Mouse (Mus musculus) left cerebral cortex, postnatal 36 days (tissue): Measurements from ENCODE around the gene Gm13941. TPM values are rescaled to one million over a fixed set of nuclear protein-coding genes. Genes with fewer than 3 reads are reported as not detected.

Experiments used
- DNase-seq, 2 experiments: peaks; one replicate each; pipeline ENCODE4 v3.0.0; 2021 to 2022; ENCODE audit warnings: low spot score in 2 of 2, mixed read lengths in 1 of 2
- intact Hi-C: fragments of 180-260 bp; cut with DNase I; formaldehyde crosslinking; loops from one replicate; pipeline ENCODE4 v1.15.1; 2025
- total RNA-seq, 2 experiments: library from RNA; stranded (reverse); gene quantifications; 2 replicates each; pipeline ENCODE4 v1.2.3; 2021

Gm13941 gene
- total RNA-seq, result not detected

- intact Hi-C loops, result no loop called here
- no peak for DNase-seq
Measured at GRCm38 (mm10) chr2:111105882-111106281, at the start of gene Gm13941. Gene Gm13941, minus strand, starts transcription at chr2:111105982.

DNA sequence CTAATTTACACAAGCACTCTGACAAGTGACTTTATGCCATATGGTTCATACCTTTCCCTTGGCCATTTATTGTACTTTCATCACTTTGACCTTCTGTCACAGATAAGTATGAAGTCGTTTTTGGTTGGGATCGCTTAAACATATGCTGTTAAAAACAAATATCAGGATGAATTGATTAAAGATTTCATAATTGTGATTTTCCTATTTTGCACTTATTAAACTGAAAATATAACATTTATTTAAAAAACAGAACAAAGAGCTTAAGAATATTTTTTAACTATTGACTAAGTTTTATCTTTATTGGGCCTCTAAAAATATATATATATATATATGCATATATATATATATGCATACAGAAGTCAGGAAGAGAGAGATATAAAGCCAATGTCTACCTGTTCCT lies 47.1 kb upstream of the Gm13941 start, which contains the start of gene Gm15130:
Gene Gm15130 (minus strand): TSS at position 101 of the 400 bp plus-strand sequence.
- DNase-seq, result no peak
- intact Hi-C loops, result no loop called here

DNA sequence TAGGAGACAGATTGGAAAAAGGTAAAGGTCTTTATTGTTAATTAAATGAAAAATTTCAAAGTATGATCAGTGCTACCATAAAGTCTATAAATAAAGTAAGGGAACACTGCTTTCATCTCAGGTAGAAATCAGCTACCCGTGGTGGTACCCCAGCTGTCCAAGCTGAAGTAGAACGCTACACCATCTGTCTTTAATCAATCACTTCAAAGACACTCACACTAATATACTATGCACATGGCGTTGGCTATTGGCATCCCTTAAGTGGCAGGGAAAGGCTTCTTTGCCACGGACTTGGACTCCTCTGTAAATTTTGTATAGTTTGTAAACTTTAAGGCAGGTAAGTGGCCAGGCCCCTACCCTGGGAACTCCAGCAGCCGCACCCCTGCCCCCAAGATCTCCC lies 30.0 kb upstream of the Gm13941 start:
- DNase-seq, result no peak
- intact Hi-C loops, result no loop called here

- intact Hi-C loops, result loop anchor here (5.0 kb wide), 1 partner anchor 831 kb away; no protein-coding TSS in a partner anchor
- DNase-seq, result no peak
Measured at GRCm38 (mm10) chr2:111058586-111059261, 47.1 kb downstream of the Gm13941 start.

Other genes starting within 250 kb of the Gm13941 start
- gene Ano3, start 155.1 kb downstream of the Gm13941 start, total RNA-seq, result 10 to 100 TPM; 74.4 to 75.4 TPM
- gene Gm15130, start 47.0 kb upstream of the Gm13941 start, total RNA-seq, result not detected
- not detected for gene 4930430A15Rik, start 123.6 kb upstream of the Gm13941 start, total RNA-seq
- not detected for gene Olfr1275, start 129.3 kb upstream of the Gm13941 start, total RNA-seq
- gene Olfr1276, start 148.5 kb upstream of the Gm13941 start, total RNA-seq, result not detected
- not detected for gene Olfr1277, start 168.1 kb upstream of the Gm13941 start, total RNA-seq
- not detected for gene Olfr1278, start 184.2 kb upstream of the Gm13941 start, total RNA-seq
- not detected for gene Olfr1279, start 194.7 kb upstream of the Gm13941 start, total RNA-seq
- gene Olfr1280, start 208.0 kb upstream of the Gm13941 start, total RNA-seq, result not detected
- gene Olfr1281, start 220.5 kb upstream of the Gm13941 start, total RNA-seq, result not detected
- gene Olfr1282, start 230.1 kb upstream of the Gm13941 start, total RNA-seq, result not detected